Mouse (Mus musculus): ENCODE data around the gene Vezt.

Gene Vezt

GRCm38 (mm10) chr10:93911326-93911725, 124.3 kb downstream of the Vezt start:
- DNase-seq (ENCODE audit: low read depth) = no peak

GRCm38 (mm10) chr10:93909811-93910446, 125.7 kb downstream of the Vezt start:
- DNase-seq (ENCODE audit: low read depth) = peak; percentile 73

- no peak for DNase-seq (ENCODE audit: low read depth)
These were observed 126.6 kb downstream of the Vezt start for GRCm38 (mm10) chr10:93909015-93909414.

GRCm38 (mm10) chr10:93908540-93908939, 127.1 kb downstream of the Vezt start:
- DNase-seq (ENCODE audit: low read depth) = no peak

- DNase-seq (ENCODE audit: low read depth) = no peak
These were observed 128.2 kb downstream of the Vezt start for GRCm38 (mm10) chr10:93907376-93907775.

GRCm38 (mm10) chr10:93899907-93900306, 135.7 kb downstream of the Vezt start:
- no peak for DNase-seq (ENCODE audit: low read depth)

- no peak for DNase-seq (ENCODE audit: low read depth)
These were observed 136.3 kb downstream of the Vezt start for GRCm38 (mm10) chr10:93899303-93899702.

GRCm38 (mm10) chr10:93897043-93897646, 138.5 kb downstream of the Vezt start, which contains the start of gene Metap2:
Gene Metap2 (minus strand): TSS chr10:93897093.
- DNase-seq (ENCODE audit: low read depth) = no peak

GRCm38 (mm10) chr10:93892551-93892950, 143.1 kb downstream of the Vezt start:
- DNase-seq (ENCODE audit: low read depth) = no peak

- DNase-seq (ENCODE audit: low read depth) = no peak
These were observed 144.6 kb downstream of the Vezt start for GRCm38 (mm10) chr10:93891031-93891430.

GRCm38 (mm10) chr10:93890565-93890964, 145.1 kb downstream of the Vezt start:
- no peak for DNase-seq (ENCODE audit: low read depth)

- no peak for DNase-seq (ENCODE audit: low read depth)
These were observed 145.6 kb downstream of the Vezt start for GRCm38 (mm10) chr10:93889976-93890375.

GRCm38 (mm10) chr10:93889579-93889950, 146.1 kb downstream of the Vezt start:
- DNase-seq (ENCODE audit: low read depth) = peak; percentile 93

Data from NIH3T3 (cell line).